Mouse (Mus musculus) spleen, adult 2 months (tissue): Measurements from ENCODE around the gene Erg.

Experiments
- CTCF ChIP-seq: fragments of 200-500 bp; IDR thresholded peaks from 2 replicates; pipeline ENCODE4 v1.5.1; 2011; ENCODE audit warnings: mild to moderate bottlenecking, inconsistent platforms; ENCODE audit not compliant: insufficient read depth, insufficient read length, insufficient replicate concordance; ENCODE audit errors: extremely low read depth
- POLR2A ChIP-seq: fragments of 200-500 bp; IDR thresholded peaks from 2 replicates; pipeline ENCODE4 v1.6.1; 2011; ENCODE audit warnings: low read depth, low read length, inconsistent platforms

GRCm38 (mm10) chr16:95455461-95455860 lies 130.9 kb downstream of the Erg start:
- TF ChIP-seq CTCF (no peak), POLR2A (no peak)
